Mouse (Mus musculus) thymus, postnatal 0 days (tissue): Measurements from ENCODE around the gene Maml3. TPM values are rescaled to one million over a fixed set of nuclear protein-coding genes. Genes with fewer than 3 reads are reported as not detected.
A peak's percentile ranks its signal among the peaks of the same experiment; 100 is the strongest.

Experiments
- DNase-seq: peaks from one replicate; pipeline ENCODE4 v3.0.0-alpha.2; 2015; ENCODE audit warnings: low spot score
- polyA plus RNA-seq: library from polyadenylated mRNA; unstranded; fragments of >200 nt; fragmentation: Nextera tagmentation; extraction: Ambion mirVana; gene quantifications from 2 replicates; pipeline ENCODE4 v1.2.1, GENCODE M21; 2015

The Maml3 gene
- polyA plus RNA-seq, 1 experiment from 2014 or later: 2.6 TPM

- peak; percentile 24 for DNase-seq
Observed at GRCm38 (mm10) chr3:51876729-51877128, 228.1 kb downstream of the Maml3 start.

- no peak for DNase-seq
Observed at GRCm38 (mm10) chr3:51875629-51876028, 229.2 kb downstream of the Maml3 start.

- no peak for DNase-seq
Observed at GRCm38 (mm10) chr3:51874252-51874651, 230.6 kb downstream of the Maml3 start.

GRCm38 (mm10) chr3:51872771-51873170 is 232.1 kb downstream of the Maml3 start:
- no peak for DNase-seq

GRCm38 (mm10) chr3:51871346-51871745 is 233.5 kb downstream of the Maml3 start:
- DNase-seq: no peak

- DNase-seq: no peak
Observed at GRCm38 (mm10) chr3:51869980-51870379, 234.9 kb downstream of the Maml3 start.

- no peak for DNase-seq
Observed at GRCm38 (mm10) chr3:51868857-51869256, 236.0 kb downstream of the Maml3 start.

- DNase-seq: no peak
Observed at GRCm38 (mm10) chr3:51866446-51866845, 238.4 kb downstream of the Maml3 start.

- no peak for DNase-seq
Observed at GRCm38 (mm10) chr3:51861631-51862030, 243.2 kb downstream of the Maml3 start.

- no peak for DNase-seq
Observed at GRCm38 (mm10) chr3:51860458-51860857, 244.4 kb downstream of the Maml3 start.

- no peak for DNase-seq
Observed at GRCm38 (mm10) chr3:51859208-51859607, 245.7 kb downstream of the Maml3 start.

GRCm38 (mm10) chr3:51854152-51854551 is 250.7 kb downstream of the Maml3 start:
- DNase-seq: no peak

- no peak for DNase-seq
Observed at GRCm38 (mm10) chr3:51853610-51854009, 251.3 kb downstream of the Maml3 start.

GRCm38 (mm10) chr3:51852692-51853091 is 252.2 kb downstream of the Maml3 start:
- no peak for DNase-seq

GRCm38 (mm10) chr3:51851596-51851995 is 253.3 kb downstream of the Maml3 start:
- no peak for DNase-seq

GRCm38 (mm10) chr3:51849462-51849861 is 255.4 kb downstream of the Maml3 start:
- DNase-seq: no peak

GRCm38 (mm10) chr3:51847262-51847661 is 257.6 kb downstream of the Maml3 start:
- peak; percentile 43 for DNase-seq

- DNase-seq: no peak
Observed at GRCm38 (mm10) chr3:51844255-51844654, 260.6 kb downstream of the Maml3 start.

- DNase-seq: no peak
Observed at GRCm38 (mm10) chr3:51842140-51842539, 262.7 kb downstream of the Maml3 start.

- no peak for DNase-seq
Observed at GRCm38 (mm10) chr3:51841598-51841997, 263.3 kb downstream of the Maml3 start.

GRCm38 (mm10) chr3:51841177-51841576 is 263.7 kb downstream of the Maml3 start:
- no peak for DNase-seq

- no peak for DNase-seq
Observed at GRCm38 (mm10) chr3:51840095-51840805, 264.6 kb downstream of the Maml3 start.

- DNase-seq: no peak
Observed at GRCm38 (mm10) chr3:51839353-51839715, 265.5 kb downstream of the Maml3 start.
